Mouse (Mus musculus): ENCODE data around the gene Ceacam1. TPM values are rescaled to one million over a fixed set of nuclear protein-coding genes. Genes with fewer than 3 reads are reported as not detected.

Gene Ceacam1
- polyA plus RNA-seq (2014; fragmentation: Illumina TruSeq; extraction: RNeasy Lipid Tissue Mini Kit (QIAGEN cat#74804); ENCODE audit: low read depth, low replicate concordance) = 193 TPM

DNA sequence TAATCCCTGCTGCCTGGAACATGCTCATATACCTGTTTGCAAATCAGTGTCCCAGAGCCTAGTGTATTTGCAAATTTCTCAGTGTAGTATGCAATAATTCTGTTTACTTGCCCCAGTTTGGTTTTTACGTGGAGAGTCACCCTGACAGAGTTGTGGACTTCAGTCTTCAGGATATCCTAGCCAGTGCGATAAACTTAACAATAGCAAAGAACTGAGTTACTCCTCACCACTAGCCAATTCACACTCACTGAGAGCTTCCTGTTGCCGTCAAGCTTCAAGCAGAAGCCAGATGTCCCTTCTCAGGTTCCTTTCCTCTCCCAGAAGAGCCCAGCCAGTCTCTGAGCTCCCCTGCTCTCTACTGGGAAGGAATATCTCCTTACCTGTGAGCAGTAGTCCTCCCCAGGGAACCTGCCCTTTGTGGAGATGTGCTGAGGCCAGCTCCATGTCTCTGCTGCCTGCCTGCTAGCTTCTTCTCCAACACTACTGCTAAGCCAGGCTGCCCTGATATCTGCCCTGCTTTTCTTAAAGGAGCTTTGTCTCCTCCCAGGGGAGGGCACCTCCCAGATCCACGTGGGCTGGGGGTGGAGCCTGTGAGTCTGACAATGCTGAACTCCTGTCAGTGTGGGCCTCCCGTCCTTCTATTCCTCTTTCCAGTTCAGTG lies at the start of gene Ceacam1:
Gene Ceacam1, minus strand, starts transcription at position 513 of the 661 bp plus-strand sequence.

DNA sequence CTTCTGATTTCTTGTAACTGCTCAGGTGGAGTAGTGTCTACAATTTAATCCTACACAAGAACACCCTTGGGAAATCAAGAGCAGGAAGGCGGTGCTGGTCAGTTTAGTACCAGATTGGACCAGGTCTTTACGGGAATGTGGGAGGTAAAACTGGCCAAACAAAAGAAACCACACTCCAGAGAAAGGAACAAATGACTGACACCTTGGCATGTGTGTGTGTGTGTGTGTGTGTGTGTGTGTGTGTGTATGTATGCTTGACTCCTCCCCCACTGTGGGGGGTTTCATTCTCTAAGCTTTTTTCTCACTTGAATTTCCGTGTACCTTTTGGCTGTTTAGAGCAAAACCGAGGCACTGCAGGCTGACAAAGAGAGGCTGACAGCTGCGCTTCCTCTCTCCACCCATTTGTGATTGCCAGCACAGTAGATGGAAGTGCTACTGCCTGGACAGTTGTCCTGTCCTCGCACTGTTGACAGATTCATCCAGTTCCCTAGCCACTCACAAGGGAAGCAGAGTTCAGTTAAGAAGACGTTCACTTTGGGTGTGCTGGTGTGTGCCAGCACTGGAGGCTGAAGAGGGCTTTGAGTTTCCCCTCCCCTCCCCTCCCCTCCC lies 64.5 kb downstream of the Ceacam1 start, which contains the start of gene Cxcl17:
Gene Cxcl17, minus strand, starts transcription at position 54 of the 609 bp plus-strand sequence.

Other genes starting within 250 kb of the Ceacam1 start
- 6.8 TPM for gene Gsk3a, start 239.8 kb downstream of the Ceacam1 start, polyA plus RNA-seq (2014; fragmentation: Illumina TruSeq; extraction: RNeasy Lipid Tissue Mini Kit (QIAGEN cat#74804); ENCODE audit: low read depth, low replicate concordance)
- 1.3 TPM for gene Erf, start 226.8 kb downstream of the Ceacam1 start, polyA plus RNA-seq (2014; fragmentation: Illumina TruSeq; extraction: RNeasy Lipid Tissue Mini Kit (QIAGEN cat#74804); ENCODE audit: low read depth, low replicate concordance)
- gene Cic, start 209.9 kb downstream of the Ceacam1 start, polyA plus RNA-seq (2014; fragmentation: Illumina TruSeq; extraction: RNeasy Lipid Tissue Mini Kit (QIAGEN cat#74804); ENCODE audit: low read depth, low replicate concordance) = 5.7 TPM
- gene Pafah1b3, start 179.6 kb downstream of the Ceacam1 start, polyA plus RNA-seq (2014; fragmentation: Illumina TruSeq; extraction: RNeasy Lipid Tissue Mini Kit (QIAGEN cat#74804); ENCODE audit: low read depth, low replicate concordance) = 0.69 TPM
- not detected for gene Prr19, start 176.2 kb downstream of the Ceacam1 start, polyA plus RNA-seq (2014; fragmentation: Illumina TruSeq; extraction: RNeasy Lipid Tissue Mini Kit (QIAGEN cat#74804); ENCODE audit: low read depth, low replicate concordance)
- not detected for gene Tmem145, start 171.5 kb downstream of the Ceacam1 start, polyA plus RNA-seq (2014; fragmentation: Illumina TruSeq; extraction: RNeasy Lipid Tissue Mini Kit (QIAGEN cat#74804); ENCODE audit: low read depth, low replicate concordance)
- gene Megf8, start 160.4 kb downstream of the Ceacam1 start, polyA plus RNA-seq (2014; fragmentation: Illumina TruSeq; extraction: RNeasy Lipid Tissue Mini Kit (QIAGEN cat#74804); ENCODE audit: low read depth, low replicate concordance) = 0.29 TPM
- not detected for gene Cnfn, start 107.9 kb downstream of the Ceacam1 start, polyA plus RNA-seq (2014; fragmentation: Illumina TruSeq; extraction: RNeasy Lipid Tissue Mini Kit (QIAGEN cat#74804); ENCODE audit: low read depth, low replicate concordance)
- 0.69 TPM for gene Lipe, start 78.9 kb downstream of the Ceacam1 start, polyA plus RNA-seq (2014; fragmentation: Illumina TruSeq; extraction: RNeasy Lipid Tissue Mini Kit (QIAGEN cat#74804); ENCODE audit: low read depth, low replicate concordance)
- not detected for gene Cxcl17, start 64.7 kb downstream of the Ceacam1 start, polyA plus RNA-seq (2014; fragmentation: Illumina TruSeq; extraction: RNeasy Lipid Tissue Mini Kit (QIAGEN cat#74804); ENCODE audit: low read depth, low replicate concordance)
- not detected for gene Ceacam2, start 62.3 kb upstream of the Ceacam1 start, polyA plus RNA-seq (2014; fragmentation: Illumina TruSeq; extraction: RNeasy Lipid Tissue Mini Kit (QIAGEN cat#74804); ENCODE audit: low read depth, low replicate concordance)
- gene Erich4, start 138.3 kb upstream of the Ceacam1 start, polyA plus RNA-seq (2014; fragmentation: Illumina TruSeq; extraction: RNeasy Lipid Tissue Mini Kit (QIAGEN cat#74804); ENCODE audit: low read depth, low replicate concordance) = not detected
- 21.7 TPM for gene Dmac2, start 141.8 kb upstream of the Ceacam1 start, polyA plus RNA-seq (2014; fragmentation: Illumina TruSeq; extraction: RNeasy Lipid Tissue Mini Kit (QIAGEN cat#74804); ENCODE audit: low read depth, low replicate concordance)
- gene B3gnt8, start 149.1 kb upstream of the Ceacam1 start, polyA plus RNA-seq (2014; fragmentation: Illumina TruSeq; extraction: RNeasy Lipid Tissue Mini Kit (QIAGEN cat#74804); ENCODE audit: low read depth, low replicate concordance) = not detected
- gene Bckdha, start 181.4 kb upstream of the Ceacam1 start, polyA plus RNA-seq (2014; fragmentation: Illumina TruSeq; extraction: RNeasy Lipid Tissue Mini Kit (QIAGEN cat#74804); ENCODE audit: low read depth, low replicate concordance) = 1.8 TPM
- gene Exosc5, start 181.6 kb upstream of the Ceacam1 start, polyA plus RNA-seq (2014; fragmentation: Illumina TruSeq; extraction: RNeasy Lipid Tissue Mini Kit (QIAGEN cat#74804); ENCODE audit: low read depth, low replicate concordance) = 1.1 TPM
- gene Tmem91, start 197.6 kb upstream of the Ceacam1 start, polyA plus RNA-seq (2014; fragmentation: Illumina TruSeq; extraction: RNeasy Lipid Tissue Mini Kit (QIAGEN cat#74804); ENCODE audit: low read depth, low replicate concordance) = not detected
- not detected for gene B9d2, start 203.2 kb upstream of the Ceacam1 start, polyA plus RNA-seq (2014; fragmentation: Illumina TruSeq; extraction: RNeasy Lipid Tissue Mini Kit (QIAGEN cat#74804); ENCODE audit: low read depth, low replicate concordance)
- gene Tgfb1, start 209.4 kb upstream of the Ceacam1 start, polyA plus RNA-seq (2014; fragmentation: Illumina TruSeq; extraction: RNeasy Lipid Tissue Mini Kit (QIAGEN cat#74804); ENCODE audit: low read depth, low replicate concordance) = 1.1 TPM
- 1.7 TPM for gene Ccdc97, start 241.5 kb upstream of the Ceacam1 start, polyA plus RNA-seq (2014; fragmentation: Illumina TruSeq; extraction: RNeasy Lipid Tissue Mini Kit (QIAGEN cat#74804); ENCODE audit: low read depth, low replicate concordance)